Mouse (Mus musculus) CD8-positive naive resting alpha-beta T cell, adult 2 months (primary cell): ENCODE results near the gene Slc35f1.
"Not testable (repeated sequence)": the region's sequence is repeated elsewhere in the genome, so short reads cannot be mapped to it uniquely, and the experiment has no call there.

ENCODE experiments used
- DNase-seq, 2 experiments: peaks; one replicate each; pipeline ENCODE4 v3.0.0; 2022; ENCODE audit warnings: low read depth in 2 of 2, low spot score in 2 of 2

The Slc35f1 gene

GRCm38 (mm10) chr10:52779926-52780485 is 89.7 kb downstream of the Slc35f1 start:
- DNase-seq: no peak

GRCm38 (mm10) chr10:52787075-52787474 is 96.7 kb downstream of the Slc35f1 start:
- no peak for DNase-seq

GRCm38 (mm10) chr10:52791560-52791959 is 101.2 kb downstream of the Slc35f1 start:
- DNase-seq: no peak

- DNase-seq: no peak
These were observed 107.1 kb downstream of the Slc35f1 start for GRCm38 (mm10) chr10:52797454-52797853.

GRCm38 (mm10) chr10:52807808-52808207 is 117.5 kb downstream of the Slc35f1 start:
- DNase-seq: no peak

- DNase-seq: no peak
These were observed 122.5 kb downstream of the Slc35f1 start for GRCm38 (mm10) chr10:52812861-52813260.

GRCm38 (mm10) chr10:52814358-52814757 is 124.0 kb downstream of the Slc35f1 start:
- DNase-seq: no peak

- DNase-seq: no peak
These were observed 129.3 kb downstream of the Slc35f1 start for GRCm38 (mm10) chr10:52819661-52820060.

GRCm38 (mm10) chr10:52822909-52823308 is 132.6 kb downstream of the Slc35f1 start:
- no peak for DNase-seq

- no peak for DNase-seq
These were observed 135.4 kb downstream of the Slc35f1 start for GRCm38 (mm10) chr10:52825746-52826145.

GRCm38 (mm10) chr10:52840819-52841218 is 150.5 kb downstream of the Slc35f1 start:
- DNase-seq: no peak

GRCm38 (mm10) chr10:52851994-52852393 is 161.7 kb downstream of the Slc35f1 start:
- no peak for DNase-seq

- no peak for DNase-seq
These were observed 170.5 kb downstream of the Slc35f1 start for GRCm38 (mm10) chr10:52860851-52861250.

- no peak for DNase-seq
These were observed 174.6 kb downstream of the Slc35f1 start for GRCm38 (mm10) chr10:52864936-52865335.

- no peak for DNase-seq
These were observed 180.8 kb downstream of the Slc35f1 start for GRCm38 (mm10) chr10:52871110-52871509.

- no peak for DNase-seq
These were observed 183.8 kb downstream of the Slc35f1 start for GRCm38 (mm10) chr10:52874133-52874532.

- no peak for DNase-seq
These were observed 184.4 kb downstream of the Slc35f1 start for GRCm38 (mm10) chr10:52874712-52875111.

- DNase-seq: no peak
These were observed 187.1 kb downstream of the Slc35f1 start for GRCm38 (mm10) chr10:52877263-52878021.

GRCm38 (mm10) chr10:52878093-52878801 is 187.9 kb downstream of the Slc35f1 start:
- no peak for DNase-seq

- DNase-seq: not testable (repeated sequence)
These were observed 206.4 kb downstream of the Slc35f1 start for GRCm38 (mm10) chr10:52896724-52897123.

GRCm38 (mm10) chr10:52904914-52905313 is 214.6 kb downstream of the Slc35f1 start:
- DNase-seq: no peak

- no peak for DNase-seq
These were observed 221.4 kb downstream of the Slc35f1 start for GRCm38 (mm10) chr10:52911762-52912161.
